Comparison of ENCODE assay signal across 23 mouse cellular contexts in genomic region chr17:68011606-68012005, GRCm38 (mm10). TPM values are rescaled to one million over a fixed set of nuclear protein-coding genes. Genes with fewer than 3 reads are reported as not detected.
"Had no signal": no experiment of that assay in that cellular context is flagged by ENCODE, and none has a peak within 500 bp of the region (broad histone marks: within the 10 kb centered on the region; RNA-seq: fewer than 3 reads in every experiment).

No protein-coding gene starts in this region.

- DNase-seq: kidney, adult 2 months; kidney, postnatal 25 days; layer of hippocampus, adult 9-11 months; liver; retina, postnatal 1 day; right cerebral cortex, postnatal 25 days; spleen, adult 18-20 months; thymus, postnatal 25 days had no signal

- H3K36me3 ChIP-seq: limb, embryonic 10.5 days; limb, embryonic 13.5 days; liver, embryonic 12.5 days; liver, embryonic 15.5 days; lung, embryonic 15.5 days; midbrain, embryonic 10.5 days; midbrain, embryonic 13.5 days; neural tube, embryonic 13.5 days; stomach, embryonic 15.5 days had no signal

- H3K4me1 ChIP-seq: limb, embryonic 10.5 days; liver, embryonic 12.5 days; liver, embryonic 15.5 days; lung, embryonic 15.5 days; midbrain, embryonic 10.5 days; midbrain, embryonic 13.5 days; neural tube, embryonic 13.5 days; stomach, embryonic 15.5 days had no signal

- ATAC-seq: intestine, postnatal 0 days; liver, embryonic 12.5 days; midbrain, embryonic 13.5 days; midbrain, embryonic 16.5 days had no signal

- H3K9ac ChIP-seq: limb, embryonic 13.5 days; liver, embryonic 12.5 days; liver, embryonic 15.5 days; lung, embryonic 15.5 days; midbrain, embryonic 13.5 days; neural tube, embryonic 13.5 days; stomach, embryonic 15.5 days had no signal

- H3K9me3 ChIP-seq: limb, embryonic 10.5 days; limb, embryonic 13.5 days; liver, embryonic 15.5 days; lung, embryonic 15.5 days; midbrain, embryonic 10.5 days; midbrain, embryonic 13.5 days; stomach, embryonic 15.5 days had no signal

- H3K4me2 ChIP-seq: limb, embryonic 13.5 days; liver, embryonic 12.5 days; liver, embryonic 15.5 days; lung, embryonic 15.5 days; midbrain, embryonic 13.5 days; neural tube, embryonic 13.5 days; stomach, embryonic 15.5 days had no signal

- H3K27ac ChIP-seq: kidney, postnatal 0 days; layer of hippocampus, adult 2 months; limb, embryonic 10.5 days; limb, embryonic 13.5 days; liver, embryonic 12.5 days; liver, embryonic 15.5 days; lung, embryonic 15.5 days; midbrain, embryonic 10.5 days; midbrain, embryonic 13.5 days; neural tube, embryonic 13.5 days; stomach, embryonic 15.5 days had no signal

- H3K27me3 ChIP-seq: limb, embryonic 13.5 days; liver, embryonic 12.5 days; liver, embryonic 15.5 days; lung, embryonic 15.5 days; midbrain, embryonic 13.5 days; neural tube, embryonic 13.5 days; stomach, embryonic 15.5 days had no signal

- H3K4me3 ChIP-seq: layer of hippocampus, adult 2 months; limb, embryonic 10.5 days; limb, embryonic 13.5 days; liver, embryonic 12.5 days; liver, embryonic 15.5 days; lung, embryonic 15.5 days; midbrain, embryonic 10.5 days; midbrain, embryonic 13.5 days; myocyte; neural tube, embryonic 13.5 days; stomach, embryonic 15.5 days had no signal

RNA-seq across cellular contexts. Expression of gene Arhgap28, which starts 7.7 kb away (rescaled TPM):
- total RNA-seq: monocyte, adult 5-6 weeks had no signal
